Mouse (Mus musculus) forebrain, embryonic 11.5 days (tissue): ENCODE results near the gene P2rx6. TPM values are rescaled to one million over a fixed set of nuclear protein-coding genes. Genes with fewer than 3 reads are reported as not detected.
A peak's percentile ranks its signal among the peaks of the same experiment; 100 is the strongest.

ENCODE experiments used
- ATAC-seq: fragments of 200-750 bp; cut with Nextera tagmentation; replicated peaks from 2 replicates; pipeline ENCODE4 v1.8.0; 2017; ENCODE audit warnings: moderate TSS enrichment; ENCODE audit not compliant: low FRiP score
- DNase-seq: peaks from one replicate; pipeline ENCODE4 v3.0.0-alpha.2; 2017; ENCODE audit warnings: low spot score
- H3K27ac ChIP-seq: fragments of 300-500 bp; sonication (generic); 2 replicates; pipeline ENCODE4 v1.5.1; 2014; ENCODE audit warnings: low read depth, low read length
- H3K27me3 ChIP-seq: fragments of 300-500 bp; sonication (generic); 2 replicates; pipeline ENCODE4 v1.6.1; 2014; ENCODE audit warnings: mild to moderate bottlenecking, low read length, mixed read lengths; ENCODE audit not compliant: control insufficient read depth, insufficient read depth
- H3K36me3 ChIP-seq: fragments of 300-500 bp; sonication (generic); 2 replicates; pipeline ENCODE4 v1.6.1; 2014; ENCODE audit warnings: mild to moderate bottlenecking, low read length, moderate library complexity, mixed read lengths; ENCODE audit not compliant: control insufficient read depth, insufficient read depth
- H3K4me1 ChIP-seq: fragments of 300-500 bp; sonication (generic); replicated peaks from 2 replicates; pipeline ENCODE4 v1.6.1; 2014; ENCODE audit warnings: low read length, mixed read lengths; ENCODE audit not compliant: control insufficient read depth, insufficient read depth
- H3K4me2 ChIP-seq: fragments of 300-500 bp; sonication (generic); 2 replicates; pipeline ENCODE4 v1.6.1; 2014; ENCODE audit warnings: low read depth, mild to moderate bottlenecking, low read length, moderate library complexity, mixed read lengths; ENCODE audit not compliant: severe bottlenecking
- H3K4me3 ChIP-seq: fragments of 300-500 bp; sonication (generic); 2 replicates; pipeline ENCODE4 v1.5.1; 2014; ENCODE audit warnings: low read depth, low read length
- H3K9ac ChIP-seq: fragments of 300-500 bp; sonication (generic); 2 replicates; pipeline ENCODE4 v1.6.1; 2014; ENCODE audit warnings: low read length
- H3K9me3 ChIP-seq: fragments of 300-500 bp; sonication (generic); 2 replicates; pipeline ENCODE4 v1.6.1; 2016; ENCODE audit warnings: low read length, mixed read lengths; ENCODE audit not compliant: control insufficient read depth
- WGBS: fragments of 180-500 bp; shearing (Covaris S2); extraction: QIAGEN DNeasy Blood & Tissue Kit; methylation state at CpG from one replicate; pipeline ENCODE4 v1.1.7; 2014; 5-methylcytosine and 5-hydroxymethylcytosine counted together
- polyA plus RNA-seq: library from polyadenylated mRNA; unstranded; fragments of >200 nt; fragmentation: Nextera tagmentation; extraction: Ambion mirVana; gene quantifications from 2 replicates; pipeline ENCODE4 v1.2.1, GENCODE M21; 2014

Gene P2rx6
- polyA plus RNA-seq, 1 experiment from 2014 or later: 0.75 TPM

DNA sequence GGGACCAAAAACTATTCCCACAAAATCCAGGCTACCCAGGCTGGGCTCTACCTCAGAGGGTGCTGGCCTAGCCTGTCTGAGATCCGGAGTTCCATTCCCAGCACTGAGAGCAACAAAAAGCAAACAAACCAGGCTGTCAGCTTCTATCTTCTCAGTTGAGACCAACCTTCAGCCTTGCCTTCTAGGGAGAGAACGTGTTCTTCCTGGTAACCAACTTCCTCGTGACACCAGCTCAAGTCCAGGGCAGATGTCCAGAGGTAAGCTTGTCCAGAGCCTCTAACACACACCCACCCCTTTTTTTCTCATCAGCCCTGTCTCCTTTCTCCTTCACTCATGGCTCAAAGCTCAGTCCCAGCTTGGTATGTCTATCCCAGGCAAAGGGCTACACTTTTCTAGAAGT, 3.1 kb downstream of the P2rx6 start:
- DNase-seq (no peak), ATAC-seq (no peak)
- H3K4me1 ChIP-seq: peaks cover 4% of the 10 kb centered on the region; the same call in 1 of the 2 replicates
- H3K9ac ChIP-seq: no peak overlapping the region
- no peaks in the 10 kb centered on the region for H3K36me3 ChIP-seq
- H3K27ac ChIP-seq: no peak overlapping the region
- no peak overlapping the region for H3K4me3 ChIP-seq
- 86% methylated on average over 3 of the region's 3 CpGs for WGBS
- no peak overlapping the region for H3K4me2 ChIP-seq
- peaks cover 2% of the 10 kb centered on the region; the same call in 1 of the 2 replicates for H3K27me3 ChIP-seq
- H3K9me3 ChIP-seq: no peaks in the 10 kb centered on the region

DNA sequence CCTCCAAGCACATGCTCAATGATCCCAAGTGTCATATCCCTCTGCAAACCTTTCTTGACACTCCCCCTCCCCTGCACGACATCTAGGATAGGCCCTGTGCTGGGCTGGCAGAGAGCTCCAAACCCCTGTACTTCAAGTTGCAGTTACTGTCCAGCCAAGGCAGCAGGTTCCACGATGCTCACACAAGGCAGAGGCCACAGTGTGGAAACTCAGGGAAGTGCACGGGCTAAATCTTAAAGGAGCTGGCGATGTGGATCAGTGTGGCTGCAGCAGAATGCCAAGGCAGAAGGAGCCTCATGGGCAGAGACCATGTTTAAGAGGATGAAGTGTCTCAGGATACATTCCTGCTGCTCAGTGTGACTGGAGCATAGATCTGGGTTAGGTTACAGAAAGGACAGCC, 4.5 kb downstream of the P2rx6 start:
- Histone ChIP-seq H3K9me3 (no peaks in the 10 kb centered on the region), H3K9ac (no peak overlapping the region)

GRCm38 (mm10) chr16:17575870-17576824, 14.5 kb downstream of the P2rx6 start:
- Histone ChIP-seq H3K4me3 (peak overlapping the region; percentile 42), H3K27me3 (peaks cover 19% of the 10 kb centered on the region)

More for the DNA sequence above, 4.5 kb downstream of the P2rx6 start:
- DNase-seq (no peak), ATAC-seq (no peak)
- H3K4me3 ChIP-seq: no peak overlapping the region
- H3K4me1 ChIP-seq: 0 out of 2 replicates have a peak, but pooled peaks cover 2% of the 10 kb centered on the region
- no peaks in the 10 kb centered on the region for H3K36me3 ChIP-seq
- no peak overlapping the region for H3K4me2 ChIP-seq
- WGBS: 27% methylated on average over 4 of the region's 4 CpGs
- H3K27ac ChIP-seq: no peak overlapping the region
- H3K27me3 ChIP-seq: peaks cover 2% of the 10 kb centered on the region; the same call in 1 of the 2 replicates

GRCm38 (mm10) chr16:17576825-17577215, 15.1 kb downstream of the P2rx6 start:
- DNase-seq: no peak
- Histone ChIP-seq H3K36me3 (no peaks in the 10 kb centered on the region), H3K4me3 (peak overlapping the region; percentile 42), H3K4me2 (peak overlapping the region; percentile 78), H3K27me3 (peaks cover 19% of the 10 kb centered on the region), H3K9ac (peak overlapping the region; percentile 54; the same call in 1 of the 2 replicates), H3K9me3 (no peaks in the 10 kb centered on the region), H3K4me1 (0 out of 2 replicates have a peak, but pooled peaks cover 3% of the 10 kb centered on the region), H3K27ac (no peak overlapping the region)
- ATAC-seq: no peak
- WGBS: 17% methylated on average over 8 of the region's 8 CpGs

More at GRCm38 (mm10) chr16:17575870-17576824, 14.5 kb downstream of the P2rx6 start:
- Histone ChIP-seq H3K27ac (no peak overlapping the region), H3K4me1 (0 out of 2 replicates have a peak, but pooled peaks cover 3% of the 10 kb centered on the region), H3K36me3 (no peaks in the 10 kb centered on the region), H3K4me2 (peak overlapping the region; percentile 78), H3K9ac (peak overlapping the region; percentile 54), H3K9me3 (no peaks in the 10 kb centered on the region)
- WGBS: 15% methylated on average over 44 of the region's 45 CpGs
- ATAC-seq: peak; percentile 24; the same call in 1 of the 2 replicates
- peak; percentile 62 for DNase-seq

- H3K4me1 ChIP-seq: no peaks in the 10 kb centered on the region
- DNase-seq: peak; percentile 75
- no peaks in the 10 kb centered on the region for H3K27me3 ChIP-seq
- no peak within 1 kb of the TSS for H3K27ac ChIP-seq
- no peak within 1 kb of the TSS for H3K9ac ChIP-seq
- no peak within 1 kb of the TSS for H3K4me2 ChIP-seq
- H3K9me3 ChIP-seq: no peaks in the 10 kb centered on the region
- no peaks in the 10 kb centered on the region for H3K36me3 ChIP-seq
- H3K4me3 ChIP-seq: no peak within 1 kb of the TSS
- no peak for ATAC-seq
- 13% methylated on average over 8 of the region's 8 CpGs for WGBS
These were observed 21.4 kb downstream of the P2rx6 start, which contains the start of gene Slc7a4 for GRCm38 (mm10) chr16:17583064-17583463. TSS of gene Slc7a4 (minus strand) at chr16:17583214.

- ATAC-seq: no peak
- H3K4me2 ChIP-seq: no peak overlapping the region
- H3K9ac ChIP-seq: no peak overlapping the region
- no peak overlapping the region for H3K4me3 ChIP-seq
- no peak overlapping the region for H3K27ac ChIP-seq
- H3K27me3 ChIP-seq: no peaks in the 10 kb centered on the region
- H3K9me3 ChIP-seq: no peaks in the 10 kb centered on the region
- no peak for DNase-seq
- H3K4me1 ChIP-seq: no peaks in the 10 kb centered on the region
- WGBS: 81% methylated on average over 7 of the region's 7 CpGs
- no peaks in the 10 kb centered on the region for H3K36me3 ChIP-seq
These were observed 22.9 kb downstream of the P2rx6 start for GRCm38 (mm10) chr16:17584555-17584954.

DNA sequence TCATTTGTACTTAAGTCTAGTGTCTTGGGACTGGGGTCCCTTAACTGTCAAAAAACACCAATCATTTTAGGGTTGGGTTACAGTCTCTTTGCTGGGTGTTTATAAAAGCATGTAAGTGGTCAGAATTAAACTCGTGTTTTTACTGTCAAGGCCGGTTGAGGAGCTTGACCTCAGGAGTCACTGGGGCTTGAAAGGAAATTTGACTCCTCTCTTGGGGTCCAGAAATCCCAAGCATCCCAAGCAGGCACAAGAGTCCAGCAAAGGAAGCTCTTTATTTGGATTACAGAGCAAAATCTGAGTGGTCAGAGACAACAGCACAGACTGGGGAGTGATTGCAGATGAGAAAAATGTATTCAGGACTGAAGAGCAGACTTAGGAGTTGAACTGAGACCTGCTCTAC, 29.0 kb downstream of the P2rx6 start:
- Histone ChIP-seq H3K4me3 (no peak overlapping the region), H3K9me3 (no peaks in the 10 kb centered on the region), H3K4me2 (no peak overlapping the region), H3K27me3 (no peaks in the 10 kb centered on the region), H3K9ac (no peak overlapping the region), H3K4me1 (no peaks in the 10 kb centered on the region), H3K27ac (no peak overlapping the region), H3K36me3 (no peaks in the 10 kb centered on the region)
- WGBS: 54% methylated on average over 2 of the region's 2 CpGs
- ATAC-seq (no peak), DNase-seq (no peak)

GRCm38 (mm10) chr16:17600944-17601562, 39.4 kb downstream of the P2rx6 start:
- Histone ChIP-seq H3K4me2 (no peak overlapping the region), H3K4me3 (no peak overlapping the region), H3K27ac (no peak overlapping the region), H3K27me3 (no peaks in the 10 kb centered on the region), H3K9ac (no peak overlapping the region), H3K9me3 (no peaks in the 10 kb centered on the region), H3K4me1 (no peaks in the 10 kb centered on the region), H3K36me3 (no peaks in the 10 kb centered on the region)
- DNase-seq: no peak
- WGBS: 76% methylated on average over 3 of the region's 3 CpGs
- no peak for ATAC-seq
